Mouse (Mus musculus) limb, embryonic 13.5 days (tissue): ENCODE measurements around the gene Tfdp2. TPM values are rescaled to one million over a fixed set of nuclear protein-coding genes. Genes with fewer than 3 reads are reported as not detected.
A peak's percentile ranks its signal among the peaks of the same experiment; 100 is the strongest.

Source experiments
- ATAC-seq: fragments of 200-750 bp; cut with Nextera tagmentation; 2 replicates; pipeline ENCODE4 v1.8.0; 2017; ENCODE audit warnings: low read depth, moderate number of reproducible peaks, moderate TSS enrichment; ENCODE audit not compliant: low FRiP score
- H3K27ac ChIP-seq: fragments of 300-500 bp; sonication (generic); 2 replicates; pipeline ENCODE4 v1.5.1; 2015; ENCODE audit warnings: inconsistent platforms, mild to moderate bottlenecking, moderate library complexity
- H3K27me3 ChIP-seq: fragments of 300-500 bp; sonication (generic); 2 replicates; pipeline ENCODE4 v1.6.1; 2015; ENCODE audit warnings: mild to moderate bottlenecking, inconsistent platforms
- H3K36me3 ChIP-seq: fragments of 300-500 bp; sonication (generic); 2 replicates; pipeline ENCODE4 v1.6.1; 2015; ENCODE audit warnings: inconsistent platforms, mild to moderate bottlenecking, moderate library complexity
- H3K4me1 ChIP-seq: fragments of 300-500 bp; sonication (generic); 2 replicates; pipeline ENCODE4 v1.6.1; 2015; ENCODE audit warnings: inconsistent platforms
- H3K4me2 ChIP-seq: fragments of 300-500 bp; sonication (generic); replicated peaks from 2 replicates; pipeline ENCODE4 v1.6.1; 2015; ENCODE audit warnings: inconsistent platforms, mild to moderate bottlenecking, moderate library complexity
- H3K4me3 ChIP-seq: fragments of 300-500 bp; sonication (generic); 2 replicates; pipeline ENCODE4 v1.5.1; 2015; ENCODE audit warnings: moderate library complexity, mild to moderate bottlenecking, inconsistent platforms
- H3K9ac ChIP-seq: fragments of 300-500 bp; sonication (generic); 2 replicates; pipeline ENCODE4 v1.6.1; 2015; ENCODE audit warnings: mild to moderate bottlenecking, inconsistent platforms
- H3K9me3 ChIP-seq: fragments of 300-500 bp; sonication (generic); 2 replicates; pipeline ENCODE4 v1.6.1; 2016; ENCODE audit warnings: inconsistent platforms
- WGBS: fragments of 180-500 bp; shearing (Covaris S2); methylation state at CpG from one replicate; pipeline ENCODE4 v1.1.7; 2015; 5-methylcytosine and 5-hydroxymethylcytosine counted together
- polyA plus RNA-seq: library from polyadenylated mRNA; unstranded; fragments of >200 nt; fragmentation: Nextera tagmentation; extraction: Ambion mirVana; gene quantifications from 2 replicates; pipeline ENCODE4 v1.2.1, GENCODE M21; 2015

Tfdp2 gene
- polyA plus RNA-seq, 1 experiment from 2014 or later: 42.6 TPM

GRCm38 (mm10) chr9:96196636-96197181 is 634 bp downstream of the Tfdp2 start:
- Histone ChIP-seq H3K27ac (peak overlapping the region; percentile 84), H3K9ac (peak overlapping the region; percentile 90), H3K9me3 (no peaks in the 10 kb centered on the region), H3K4me2 (peak overlapping the region; percentile 90), H3K4me3 (peak overlapping the region; percentile 89), H3K27me3 (no peaks in the 10 kb centered on the region), H3K36me3 (no peaks in the 10 kb centered on the region), H3K4me1 (peaks cover 22% of the 10 kb centered on the region)
- no peak for ATAC-seq
- WGBS: under 1% methylated on average over 20 of the region's 20 CpGs

- WGBS: 63% methylated on average over 9 of the region's 9 CpGs
- no peak for ATAC-seq
- 0 out of 2 replicates have a peak overlapping the region, but pooled peaks have one; percentile 15 for H3K9ac ChIP-seq
Observed at GRCm38 (mm10) chr9:96197806-96198205, 1.7 kb downstream of the Tfdp2 start.

DNA sequence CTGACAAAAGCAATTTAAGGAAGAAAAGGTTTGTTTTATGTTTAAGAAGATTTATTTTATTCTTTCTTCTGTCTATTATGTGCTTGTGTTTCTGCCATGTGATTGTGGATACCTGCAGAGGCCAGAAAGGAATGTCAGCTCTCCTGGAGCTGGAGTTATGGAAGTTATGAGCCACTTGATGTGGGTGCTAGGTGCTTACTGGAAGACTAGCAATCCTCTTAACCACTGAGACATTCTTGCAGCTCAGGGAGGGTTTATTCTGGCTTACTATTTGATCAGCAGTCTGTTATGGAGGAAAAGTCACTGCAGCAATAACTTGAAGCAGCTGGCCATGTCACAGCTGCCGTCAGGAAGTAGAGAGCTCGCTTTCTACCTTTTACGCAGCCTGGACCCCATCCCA is 7.6 kb downstream of the Tfdp2 start:
- 73% methylated on average over 3 of the region's 3 CpGs for WGBS
- no peak for ATAC-seq

More at GRCm38 (mm10) chr9:96197806-96198205, 1.7 kb downstream of the Tfdp2 start:
- peaks cover 22% of the 10 kb centered on the region for H3K4me1 ChIP-seq
- no peak overlapping the region for H3K27ac ChIP-seq
- H3K4me2 ChIP-seq: peak overlapping the region; percentile 90
- H3K27me3 ChIP-seq: no peaks in the 10 kb centered on the region
- no peaks in the 10 kb centered on the region for H3K9me3 ChIP-seq
- H3K4me3 ChIP-seq: peak overlapping the region; percentile 89
- H3K36me3 ChIP-seq: peaks cover 3% of the 10 kb centered on the region; the same call in 1 of the 2 replicates

DNA sequence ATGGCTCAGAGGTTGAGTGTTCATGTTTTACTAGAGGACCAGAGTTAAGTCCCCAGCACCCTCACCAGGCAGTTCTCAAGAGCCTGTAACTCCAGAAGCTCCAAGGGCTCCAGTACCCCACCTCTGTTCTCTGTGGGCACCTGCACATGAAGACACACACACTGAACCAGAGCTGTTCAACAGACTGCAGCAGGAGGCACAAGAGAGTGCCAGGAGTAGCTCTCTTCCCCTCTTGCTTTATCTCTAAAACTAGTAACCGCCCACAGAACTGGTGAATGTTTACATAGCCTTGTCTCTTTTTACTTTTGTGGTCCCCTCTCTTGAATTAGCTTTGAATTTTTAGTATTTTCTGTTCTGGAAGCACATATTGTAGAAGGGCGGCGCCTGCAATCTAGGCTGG is 11.4 kb downstream of the Tfdp2 start:
- Histone ChIP-seq H3K9ac (no peak overlapping the region), H3K36me3 (peaks cover 15% of the 10 kb centered on the region), H3K4me1 (no peaks in the 10 kb centered on the region), H3K27me3 (no peaks in the 10 kb centered on the region), H3K9me3 (no peaks in the 10 kb centered on the region), H3K4me2 (no peak overlapping the region), H3K27ac (no peak overlapping the region), H3K4me3 (no peak overlapping the region)
- 93% methylated on average over 3 of the region's 3 CpGs for WGBS
- no peak for ATAC-seq

More for the DNA sequence above, 7.6 kb downstream of the Tfdp2 start:
- H3K36me3 ChIP-seq: peaks cover 16% of the 10 kb centered on the region
- H3K4me1 ChIP-seq: no peaks in the 10 kb centered on the region
- H3K27ac ChIP-seq: no peak overlapping the region
- H3K9me3 ChIP-seq: no peaks in the 10 kb centered on the region
- H3K9ac ChIP-seq: 0 out of 2 replicates have a peak overlapping the region, but pooled peaks have one; percentile 8
- H3K27me3 ChIP-seq: no peaks in the 10 kb centered on the region
- H3K4me3 ChIP-seq: no peak overlapping the region
- H3K4me2 ChIP-seq: no peak overlapping the region

DNA sequence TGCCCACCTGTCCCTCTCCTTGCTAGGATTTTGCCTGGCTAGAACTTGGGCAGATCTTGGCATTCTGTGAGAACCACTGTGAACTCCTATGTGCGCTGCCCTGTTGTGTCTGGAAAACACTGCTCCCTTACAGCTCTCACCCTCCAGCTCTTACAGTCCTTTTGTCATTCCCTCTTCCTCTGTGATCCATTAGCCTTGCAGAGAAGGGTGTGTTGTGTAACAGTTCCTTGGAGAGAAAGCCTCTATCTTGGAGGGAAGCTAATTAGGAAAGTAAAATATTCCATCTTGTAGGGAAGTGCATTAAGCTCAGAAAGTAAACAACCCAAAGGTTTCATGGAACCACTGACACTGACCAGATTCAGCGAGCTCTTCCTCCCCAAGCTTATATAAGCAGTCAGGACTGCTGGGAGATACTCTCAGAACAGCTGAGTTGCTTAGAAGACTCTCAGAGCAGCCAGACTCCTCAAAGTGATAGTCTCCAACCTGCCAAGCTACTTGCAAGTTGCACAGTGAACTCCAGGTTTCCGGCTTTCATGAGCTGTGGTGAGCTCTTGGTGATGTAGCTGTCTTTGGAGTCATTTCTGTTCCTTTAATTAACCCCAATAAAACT is 17.1 kb downstream of the Tfdp2 start:
- H3K36me3 ChIP-seq: no peaks in the 10 kb centered on the region; the same call in 1 of the 2 replicates
- no peak overlapping the region for H3K4me3 ChIP-seq
- H3K4me1 ChIP-seq: no peaks in the 10 kb centered on the region
- no peak overlapping the region for H3K9ac ChIP-seq
- no peak overlapping the region for H3K27ac ChIP-seq
- 83% methylated on average over 3 of the region's 3 CpGs for WGBS
- no peak for ATAC-seq
- no peak overlapping the region for H3K4me2 ChIP-seq
- no peaks in the 10 kb centered on the region for H3K9me3 ChIP-seq
- no peaks in the 10 kb centered on the region for H3K27me3 ChIP-seq

GRCm38 (mm10) chr9:96214171-96214570 is 18.1 kb downstream of the Tfdp2 start:
- Histone ChIP-seq H3K4me2 (no peak overlapping the region), H3K9me3 (no peaks in the 10 kb centered on the region), H3K9ac (no peak overlapping the region), H3K36me3 (no peaks in the 10 kb centered on the region; the same call in 1 of the 2 replicates), H3K27me3 (no peaks in the 10 kb centered on the region), H3K27ac (no peak overlapping the region), H3K4me3 (no peak overlapping the region), H3K4me1 (no peaks in the 10 kb centered on the region)
- 87% methylated on average over 2 of the region's 2 CpGs for WGBS
- ATAC-seq: no peak

DNA sequence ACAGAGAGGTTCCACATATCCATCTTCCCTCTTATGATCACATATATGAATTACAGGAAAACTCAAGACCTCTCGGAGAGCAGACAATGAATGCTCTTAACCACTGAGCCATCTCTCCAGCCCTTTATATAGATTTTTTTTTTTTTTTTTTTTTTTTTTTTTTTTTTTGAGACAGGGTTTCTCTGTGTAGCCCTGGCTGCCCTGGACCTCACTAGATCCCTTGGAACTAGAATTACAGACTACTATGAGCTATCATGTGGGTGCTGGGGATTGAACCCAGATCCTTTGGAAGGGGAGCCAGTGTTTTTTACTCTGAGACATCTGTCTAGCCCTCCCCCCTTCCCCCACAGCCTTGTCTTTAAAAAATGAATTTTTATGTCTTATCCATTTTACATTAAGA is 21.2 kb downstream of the Tfdp2 start:
- Histone ChIP-seq H3K4me3 (no peak overlapping the region), H3K27ac (no peak overlapping the region), H3K9ac (no peak overlapping the region), H3K36me3 (no peaks in the 10 kb centered on the region; the same call in 1 of the 2 replicates), H3K4me2 (no peak overlapping the region), H3K9me3 (no peaks in the 10 kb centered on the region), H3K4me1 (no peaks in the 10 kb centered on the region), H3K27me3 (no peaks in the 10 kb centered on the region)
- no peak for ATAC-seq
- 100% methylated on average over 1 of the region's 1 CpGs for WGBS

GRCm38 (mm10) chr9:96217799-96218198 is 21.7 kb downstream of the Tfdp2 start:
- H3K27me3 ChIP-seq: no peaks in the 10 kb centered on the region
- H3K9me3 ChIP-seq: no peaks in the 10 kb centered on the region
- H3K9ac ChIP-seq: no peak overlapping the region
- no peaks in the 10 kb centered on the region; the same call in 1 of the 2 replicates for H3K36me3 ChIP-seq
- no peak overlapping the region for H3K4me3 ChIP-seq
- H3K4me2 ChIP-seq: no peak overlapping the region
- H3K4me1 ChIP-seq: no peaks in the 10 kb centered on the region
- ATAC-seq: no peak
- no peak overlapping the region for H3K27ac ChIP-seq

DNA sequence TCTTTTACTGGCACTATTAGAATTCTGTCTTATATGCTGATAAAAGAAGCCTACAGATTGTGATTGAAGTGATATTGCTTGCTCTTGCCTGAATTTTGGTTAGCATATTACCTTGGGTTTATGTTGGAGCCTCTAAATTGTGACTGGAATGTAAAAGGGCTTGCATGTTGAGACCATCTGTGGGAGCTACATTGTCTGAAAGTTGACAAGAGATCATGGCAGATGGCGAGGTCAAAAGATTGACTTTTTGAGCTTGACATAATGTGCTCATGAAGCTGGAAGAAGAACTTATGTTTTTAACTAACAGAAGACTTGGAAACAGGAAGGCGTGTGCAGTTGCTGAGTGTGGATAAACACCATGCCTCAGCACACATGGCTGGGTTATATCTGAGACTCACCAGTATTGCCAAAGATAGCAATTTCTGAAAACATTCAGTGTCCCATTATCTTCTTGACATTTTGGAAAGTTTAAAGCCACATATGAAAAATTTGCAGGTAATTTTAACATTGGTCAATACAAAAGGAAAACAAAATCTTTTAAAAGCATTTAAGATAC is 23.1 kb downstream of the Tfdp2 start:
- H3K36me3 ChIP-seq: no peaks in the 10 kb centered on the region
- H3K4me2 ChIP-seq: no peak overlapping the region
- no peak for ATAC-seq
- 74% methylated on average over 2 of the region's 2 CpGs for WGBS
- no peaks in the 10 kb centered on the region for H3K27me3 ChIP-seq
- no peaks in the 10 kb centered on the region for H3K4me1 ChIP-seq
- no peaks in the 10 kb centered on the region for H3K9me3 ChIP-seq
- no peak overlapping the region for H3K4me3 ChIP-seq
- no peak overlapping the region for H3K27ac ChIP-seq
- no peak overlapping the region for H3K9ac ChIP-seq

GRCm38 (mm10) chr9:96220419-96220818 is 24.3 kb downstream of the Tfdp2 start:
- no peak overlapping the region for H3K4me2 ChIP-seq
- no peaks in the 10 kb centered on the region for H3K9me3 ChIP-seq
- H3K4me3 ChIP-seq: no peak overlapping the region
- H3K27me3 ChIP-seq: no peaks in the 10 kb centered on the region
- H3K9ac ChIP-seq: no peak overlapping the region
- no peak for ATAC-seq
- H3K36me3 ChIP-seq: no peaks in the 10 kb centered on the region
- no peaks in the 10 kb centered on the region for H3K4me1 ChIP-seq
- no peak overlapping the region for H3K27ac ChIP-seq

- Histone ChIP-seq H3K27ac (no peak overlapping the region), H3K27me3 (no peaks in the 10 kb centered on the region), H3K36me3 (no peaks in the 10 kb centered on the region), H3K4me1 (no peaks in the 10 kb centered on the region), H3K4me2 (no peak overlapping the region), H3K4me3 (no peak overlapping the region), H3K9ac (no peak overlapping the region), H3K9me3 (no peaks in the 10 kb centered on the region)
- 87% methylated on average over 2 of the region's 2 CpGs for WGBS
- no peak for ATAC-seq
Observed at GRCm38 (mm10) chr9:96223302-96223701, 27.2 kb downstream of the Tfdp2 start.

DNA sequence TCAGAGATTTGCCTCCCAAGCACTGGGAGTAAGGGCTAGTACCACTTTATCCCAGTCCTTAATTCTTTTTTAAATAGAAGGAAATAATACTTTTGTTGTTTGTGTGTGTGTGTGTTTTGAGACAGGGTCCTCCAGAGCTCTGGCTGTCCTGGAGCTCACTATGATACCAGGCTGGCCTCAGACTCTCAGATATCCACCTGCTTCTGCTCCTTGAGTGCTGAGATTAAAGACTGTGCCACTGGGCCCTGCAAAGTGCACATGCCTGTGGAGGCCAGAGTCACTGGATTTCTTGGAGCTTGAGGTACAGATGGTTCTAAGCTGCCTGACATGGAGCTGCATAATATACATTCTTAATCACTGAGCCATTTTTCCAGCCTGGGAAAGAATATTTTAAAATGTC is 32.2 kb downstream of the Tfdp2 start:
- H3K4me1 ChIP-seq: no peaks in the 10 kb centered on the region
- H3K4me2 ChIP-seq: no peak overlapping the region
- no peak overlapping the region for H3K27ac ChIP-seq
- H3K9ac ChIP-seq: no peak overlapping the region
- no peaks in the 10 kb centered on the region for H3K27me3 ChIP-seq
- ATAC-seq: no peak
- H3K9me3 ChIP-seq: no peaks in the 10 kb centered on the region
- H3K4me3 ChIP-seq: no peak overlapping the region
- no peaks in the 10 kb centered on the region; the same call in 1 of the 2 replicates for H3K36me3 ChIP-seq
